Mouse (Mus musculus) gastrocnemius, adult 18-20 months (tissue): ENCODE data around the gene Smco4. TPM values are rescaled to one million over a fixed set of nuclear protein-coding genes. Genes with fewer than 3 reads are reported as not detected.
"Not testable (repeated sequence)": the region's sequence is repeated elsewhere in the genome, so short reads cannot be mapped to it uniquely, and the experiment has no call there.

Experiments
- DNase-seq: peaks from one replicate; pipeline ENCODE4 v3.0.0; 2021; ENCODE audit warnings: low spot score
- total RNA-seq, 2 experiments: library from RNA; stranded (reverse); gene quantifications; 2 replicates each; pipeline ENCODE4 v1.2.3; 2021

Gene Smco4
- total RNA-seq, 2 experiments from 2014 or later, result 9.3 to 9.5 TPM

DNA sequence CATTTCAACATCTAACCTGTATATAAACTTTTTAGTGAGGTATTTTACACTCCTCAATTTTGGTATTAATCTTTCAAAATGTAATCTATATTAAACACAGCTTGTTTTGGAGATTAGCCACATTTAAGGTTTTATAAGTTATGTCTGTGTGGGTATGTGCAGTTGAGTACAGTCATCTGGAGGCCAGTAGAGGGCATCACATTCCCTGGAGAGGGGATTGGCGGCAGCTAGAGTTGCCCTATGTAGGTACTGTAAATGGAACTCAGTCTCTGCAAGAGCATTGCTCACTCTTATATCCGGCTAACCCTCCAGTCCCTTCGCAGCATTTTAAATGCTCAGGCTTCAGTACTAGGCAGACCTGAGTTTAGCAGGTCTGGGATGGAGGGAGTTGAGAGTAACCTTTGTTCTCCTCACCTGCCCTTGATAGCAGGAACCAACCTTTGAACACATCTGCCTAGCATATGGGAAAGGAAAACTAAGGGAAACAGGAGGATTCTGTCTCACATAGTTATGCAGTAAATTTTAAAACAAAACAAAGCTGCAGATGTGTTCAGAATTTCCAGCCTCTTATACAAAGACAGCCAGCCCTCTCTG, 44.3 kb downstream of the Smco4 start:
- DNase-seq, result no peak

DNA sequence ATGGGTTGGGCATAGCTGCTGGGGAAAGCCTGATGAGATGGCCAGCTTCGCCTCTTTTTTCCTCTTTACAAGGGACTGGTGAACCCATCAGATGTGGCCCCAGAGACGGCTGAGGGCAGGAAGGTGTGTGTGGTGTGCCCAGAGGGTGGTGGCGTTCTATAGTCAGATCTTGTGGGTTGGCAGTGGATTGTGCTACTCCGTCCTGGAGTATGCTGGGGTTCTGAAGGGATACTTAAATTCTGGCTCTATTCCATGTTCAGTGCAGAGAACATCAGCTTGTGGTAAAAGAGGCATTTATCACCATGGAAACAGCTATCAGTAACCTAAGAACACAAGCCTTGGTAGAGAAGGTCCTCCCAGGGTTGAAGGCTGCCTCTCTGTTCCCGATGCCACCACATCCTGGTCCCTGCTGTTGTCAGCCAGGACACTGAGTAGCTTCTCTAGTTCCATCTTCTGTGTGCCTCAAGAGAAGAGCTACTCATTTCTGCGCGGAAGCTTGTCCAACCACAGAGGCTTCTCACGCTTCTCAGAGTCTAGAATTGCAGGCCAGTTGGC, 45.8 kb downstream of the Smco4 start:
- DNase-seq, result no peak

DNA sequence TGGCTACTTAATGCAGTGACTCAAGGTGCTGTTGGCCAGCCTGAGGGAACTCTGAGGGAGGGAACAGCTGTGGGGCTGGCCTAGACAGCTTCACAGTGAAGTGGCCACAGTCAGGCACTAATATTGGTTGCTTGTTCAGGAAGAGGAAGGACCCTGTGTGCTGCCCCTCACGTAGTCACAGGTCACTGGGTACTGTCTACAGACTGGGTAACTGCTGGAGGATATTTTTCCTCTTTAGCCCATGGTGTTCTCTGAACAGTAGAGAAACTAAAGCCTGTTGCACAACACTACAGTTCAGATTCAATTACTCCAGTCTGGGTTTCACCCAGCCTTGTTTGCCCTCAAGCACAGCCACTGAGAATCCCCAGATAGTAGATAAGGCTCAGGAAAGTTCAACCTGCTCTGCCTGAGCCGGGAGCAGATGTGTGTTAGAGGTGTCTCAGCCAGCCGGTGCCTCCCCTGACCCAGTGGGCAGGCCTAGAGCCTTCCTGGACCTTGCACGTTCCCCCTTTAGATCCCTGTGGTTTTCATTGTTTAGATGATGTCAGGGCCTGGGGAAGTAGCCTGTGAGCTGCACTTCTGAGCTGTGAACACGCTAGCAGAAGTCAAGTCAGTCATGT, 48.6 kb downstream of the Smco4 start:
- no peak for DNase-seq

DNA sequence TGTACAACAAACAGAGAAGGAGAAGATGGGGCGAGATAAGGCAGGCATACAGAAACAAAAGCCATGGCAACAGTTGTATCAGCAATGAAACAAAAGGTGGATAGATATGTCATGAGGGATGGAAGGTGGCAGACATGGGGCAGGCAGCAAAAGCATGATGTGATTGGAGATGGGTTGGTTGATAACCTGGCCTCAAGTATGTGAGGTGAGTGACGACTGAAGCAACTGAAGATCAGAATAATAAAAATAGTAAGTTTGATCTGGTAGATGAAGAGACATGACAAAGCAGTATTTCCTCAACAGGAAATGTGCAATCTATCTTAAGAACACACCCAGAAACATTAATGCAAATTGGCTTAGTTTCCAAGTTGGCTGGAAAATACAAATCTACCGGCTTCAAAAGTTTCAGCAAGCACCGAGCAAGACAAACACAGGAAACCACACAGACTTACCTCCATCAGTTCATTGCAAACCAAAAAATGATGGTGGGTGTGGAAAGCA, 57.3 kb downstream of the Smco4 start:
- DNase-seq, result no peak

DNA sequence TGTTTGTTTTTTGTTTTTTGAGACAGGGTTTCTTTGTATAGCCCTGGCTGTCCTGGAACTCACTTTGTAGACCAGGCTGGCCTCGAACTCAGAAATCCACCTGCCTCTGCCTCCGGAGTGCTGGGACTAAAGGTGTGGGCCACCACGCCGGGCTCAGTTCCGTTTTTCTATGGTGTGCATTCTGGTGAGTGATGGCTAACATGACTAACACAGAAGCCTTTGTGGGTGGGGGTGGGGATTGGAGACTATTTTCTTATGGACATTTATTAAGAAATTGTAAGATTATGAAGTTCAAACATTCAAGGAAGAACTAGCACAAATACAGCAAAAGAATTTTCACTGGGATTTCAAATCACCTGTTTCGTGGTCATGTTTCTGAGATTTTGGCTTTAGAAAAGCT, 57.8 kb downstream of the Smco4 start:
- not testable (repeated sequence) for DNase-seq

DNA sequence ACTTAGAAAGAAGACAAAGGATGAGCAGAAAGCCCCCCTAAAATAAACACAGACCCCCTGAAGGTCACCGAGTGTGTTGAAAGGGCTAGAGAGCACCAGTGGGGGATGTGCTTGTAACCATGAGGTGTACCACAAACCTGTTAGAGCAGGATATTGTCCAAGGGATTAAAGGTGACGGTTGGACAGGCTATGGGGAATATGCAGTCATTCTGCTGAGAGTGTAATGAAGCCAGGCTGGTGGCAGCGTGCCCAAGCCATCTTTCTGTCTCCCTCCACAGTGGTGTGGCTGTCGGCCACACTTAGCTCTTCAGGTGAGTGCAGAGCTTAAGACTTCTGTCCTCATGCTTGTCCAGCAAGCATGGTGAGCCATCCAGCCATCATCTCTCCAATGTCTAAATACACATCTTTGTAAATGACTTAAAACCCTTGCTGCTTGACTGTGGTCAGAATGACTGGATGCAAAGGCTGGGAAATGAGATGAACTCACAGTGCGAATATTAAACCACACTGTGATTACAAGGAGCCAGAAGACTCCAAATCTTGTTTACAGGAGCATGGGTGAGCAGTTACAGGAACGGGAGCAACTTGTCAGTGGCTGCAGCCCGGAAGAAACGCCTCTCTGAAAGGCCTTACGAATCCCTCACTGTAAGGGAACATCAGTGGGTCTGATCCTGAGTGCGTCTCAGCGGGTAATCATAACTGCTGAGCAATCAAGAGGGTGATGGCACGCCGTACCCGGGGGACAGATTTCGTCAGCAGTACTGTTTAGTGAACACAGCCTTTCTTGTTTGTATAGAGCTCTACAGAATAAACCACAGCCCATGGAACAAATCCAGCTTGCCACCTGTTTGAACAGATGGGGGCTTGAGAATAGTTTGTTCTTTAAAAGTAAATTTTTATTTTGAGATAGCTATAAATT, 59.0 kb downstream of the Smco4 start:
- DNase-seq, result no peak

DNA sequence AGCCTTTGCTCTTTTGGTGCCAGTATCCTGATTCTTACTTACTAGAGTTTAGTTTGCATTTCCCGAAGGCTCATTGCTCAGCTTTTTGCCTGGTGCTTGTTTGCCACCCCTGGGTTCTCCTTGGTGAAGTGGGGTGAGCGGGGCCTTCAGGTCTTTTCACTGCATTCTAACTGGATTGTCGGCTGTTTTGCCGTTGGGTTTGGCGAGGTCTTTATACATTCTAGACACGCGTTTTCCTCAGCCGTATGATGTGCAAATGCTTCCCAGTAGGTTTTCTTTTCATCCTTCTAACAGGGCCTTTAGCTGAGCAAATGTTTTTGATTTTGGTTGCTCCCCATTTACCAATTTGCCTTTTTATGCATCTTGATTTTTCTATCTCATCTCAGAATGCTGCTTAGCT, 60.1 kb downstream of the Smco4 start:
- DNase-seq, result no peak

DNA sequence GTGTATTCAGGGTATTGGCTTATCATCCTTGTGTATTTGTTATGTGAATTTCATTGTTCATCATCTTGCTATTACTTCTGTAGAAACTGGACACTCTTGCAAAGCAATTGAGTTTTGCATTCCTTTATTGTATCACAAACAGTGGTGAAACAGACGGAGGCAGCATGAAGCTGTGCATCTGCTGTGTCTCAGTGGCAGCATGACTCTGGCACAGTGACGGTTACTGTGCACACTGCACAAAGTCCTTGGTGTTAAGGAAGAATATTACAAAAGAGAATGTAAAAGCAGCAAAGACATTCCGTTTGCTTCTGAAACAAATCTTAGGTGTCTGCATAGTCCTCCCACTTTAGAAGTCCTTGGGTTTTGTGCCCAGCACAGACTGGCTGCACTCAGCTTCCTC, 67.2 kb downstream of the Smco4 start:
- no peak for DNase-seq

DNA sequence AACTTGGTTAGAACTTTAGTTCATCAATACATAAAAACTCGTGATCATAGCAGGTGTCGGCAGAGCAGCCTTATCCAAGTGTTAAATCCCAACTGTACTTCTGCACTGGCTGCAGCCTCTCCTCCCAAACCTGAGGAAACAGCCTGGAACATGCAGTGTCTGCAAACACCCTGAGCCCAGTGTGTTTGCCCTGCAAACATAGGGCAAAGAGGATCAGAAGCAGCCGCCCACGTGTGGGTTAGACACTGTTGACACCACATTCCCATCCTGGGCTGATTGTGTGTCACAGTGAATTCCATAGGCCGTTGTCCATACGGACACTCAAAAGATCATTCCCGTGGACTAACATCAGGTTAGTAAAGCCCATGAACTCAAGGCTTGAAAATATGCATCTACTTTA, 69.1 kb downstream of the Smco4 start:
- DNase-seq, result no peak

DNA sequence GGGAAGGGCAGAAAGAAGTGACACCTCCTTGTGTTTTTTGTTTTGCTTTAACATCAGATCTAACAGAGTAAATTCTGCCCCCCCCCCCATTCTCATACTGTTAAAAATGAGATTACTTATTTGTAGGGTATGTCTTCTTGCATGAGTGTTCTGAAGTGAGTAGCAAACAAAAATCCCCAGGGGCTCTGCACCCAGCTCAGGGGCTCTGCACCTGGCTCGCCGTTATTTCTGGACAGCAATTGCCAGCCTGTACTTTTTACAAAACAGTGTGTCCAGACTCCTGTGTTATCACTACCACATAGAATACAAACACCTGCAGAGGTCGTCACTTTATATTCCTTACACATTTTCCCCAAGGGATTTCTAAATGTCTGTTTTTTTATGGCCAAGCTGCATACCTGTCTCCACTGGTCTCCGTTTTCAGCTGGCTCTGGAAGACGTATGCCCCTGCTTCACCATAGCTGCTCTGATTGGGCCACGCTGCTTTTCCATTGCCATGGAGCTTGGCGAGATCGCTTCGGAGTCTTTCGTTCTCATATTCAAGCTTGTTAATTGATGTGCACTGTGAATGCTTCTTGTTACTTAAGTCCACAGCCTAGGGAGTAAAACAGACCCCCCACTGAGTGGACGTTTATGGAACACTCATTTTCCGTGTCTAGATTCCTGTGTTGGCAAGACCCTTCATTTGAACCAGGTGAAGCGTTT, 81.7 kb downstream of the Smco4 start:
- DNase-seq, result no peak

DNA sequence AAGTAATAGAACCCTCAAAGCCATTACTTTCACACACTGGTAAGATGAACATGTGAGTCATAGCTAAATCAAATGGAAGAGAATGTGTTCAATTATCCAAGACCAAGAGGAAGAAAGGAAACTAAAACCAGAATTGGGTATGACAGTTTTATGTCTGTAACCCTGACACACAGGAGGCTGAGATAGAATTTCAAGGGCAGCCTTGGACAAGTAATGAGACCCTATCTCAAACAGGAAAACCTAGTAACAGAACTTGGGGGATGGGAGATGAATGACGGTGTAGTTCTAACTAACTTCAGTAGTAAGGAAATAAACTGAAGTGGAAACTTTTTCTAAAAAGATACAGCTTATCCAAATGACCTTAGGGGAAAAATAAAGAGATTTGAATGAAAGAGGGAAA, 85.2 kb downstream of the Smco4 start:
- DNase-seq, result no peak

DNA sequence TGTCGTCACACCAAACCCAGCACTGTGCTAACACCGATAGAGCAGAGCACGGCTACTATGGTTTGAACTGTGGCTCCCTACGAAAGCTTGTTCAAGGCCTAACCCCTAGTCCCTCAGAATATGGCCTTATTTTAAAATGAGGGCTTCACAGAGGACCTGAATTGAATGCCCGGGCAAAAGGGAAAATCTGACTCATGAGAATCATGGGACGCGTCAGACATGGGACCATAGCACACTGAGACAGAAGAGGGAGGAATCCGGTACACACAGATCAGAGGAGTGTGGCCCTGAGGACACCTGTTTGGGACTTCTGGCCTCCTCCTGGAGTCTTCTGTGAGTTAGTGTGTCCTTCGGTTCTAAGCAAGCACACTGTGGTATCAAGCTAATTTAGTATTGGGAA, 85.7 kb downstream of the Smco4 start:
- no peak for DNase-seq

DNA sequence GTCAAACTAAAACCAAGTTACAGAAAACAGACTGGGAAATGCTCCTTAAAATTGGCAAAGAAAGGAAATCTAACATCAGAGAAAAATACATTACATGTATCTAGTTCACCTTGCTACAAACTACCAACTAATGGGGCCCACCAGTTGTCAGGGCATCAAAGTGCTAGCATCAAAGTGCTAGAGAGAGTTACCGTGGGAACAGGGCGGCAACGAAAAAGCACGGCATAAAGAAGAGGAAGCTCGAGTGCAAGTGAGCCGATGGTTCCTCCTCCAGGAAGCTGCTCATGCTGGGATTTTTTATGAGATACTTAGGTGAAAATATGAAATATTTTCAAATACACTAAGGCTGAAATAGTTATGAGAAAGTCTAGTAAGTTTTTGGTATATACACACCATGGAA, 86.9 kb downstream of the Smco4 start:
- no peak for DNase-seq

DNA sequence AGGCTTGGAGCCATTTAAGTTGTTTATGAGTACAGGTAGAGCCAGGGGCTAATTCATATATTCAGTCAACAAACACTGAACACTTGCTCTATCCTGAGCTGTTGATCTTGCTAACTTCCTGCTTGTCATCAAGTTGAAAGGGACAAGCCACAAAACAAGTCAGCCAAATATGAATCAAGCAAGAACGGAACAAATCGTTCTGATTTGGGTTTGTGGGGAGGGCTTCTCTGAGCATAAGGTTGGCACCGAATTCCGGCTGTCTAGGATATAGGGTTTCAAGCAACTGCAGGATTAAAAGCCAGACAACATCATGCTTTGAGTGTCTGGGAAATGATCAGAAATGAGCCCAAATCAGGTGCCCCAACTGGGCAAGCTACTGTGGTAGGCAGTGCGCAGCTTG, 88.8 kb downstream of the Smco4 start:
- no peak for DNase-seq

DNA sequence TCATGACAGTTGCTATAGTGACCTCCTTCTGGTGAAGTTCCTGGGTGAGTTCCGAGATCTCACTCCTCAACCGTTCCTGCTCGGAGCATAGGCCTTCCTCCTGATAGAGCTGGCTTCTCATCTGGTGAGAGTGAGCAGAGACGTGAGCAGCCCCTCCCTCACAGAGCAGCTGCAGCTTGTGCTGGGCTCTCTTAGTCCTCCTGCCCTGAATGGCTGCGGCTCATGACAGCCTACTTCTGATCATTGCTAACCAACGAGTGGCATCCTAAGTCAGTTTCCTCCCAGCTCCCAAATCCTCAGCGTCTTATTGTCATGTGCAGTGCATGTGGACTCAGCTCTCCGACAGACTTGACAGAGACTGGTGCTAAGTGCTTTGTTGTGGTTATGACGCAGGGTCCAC, 91.0 kb downstream of the Smco4 start:
- no peak for DNase-seq

DNA sequence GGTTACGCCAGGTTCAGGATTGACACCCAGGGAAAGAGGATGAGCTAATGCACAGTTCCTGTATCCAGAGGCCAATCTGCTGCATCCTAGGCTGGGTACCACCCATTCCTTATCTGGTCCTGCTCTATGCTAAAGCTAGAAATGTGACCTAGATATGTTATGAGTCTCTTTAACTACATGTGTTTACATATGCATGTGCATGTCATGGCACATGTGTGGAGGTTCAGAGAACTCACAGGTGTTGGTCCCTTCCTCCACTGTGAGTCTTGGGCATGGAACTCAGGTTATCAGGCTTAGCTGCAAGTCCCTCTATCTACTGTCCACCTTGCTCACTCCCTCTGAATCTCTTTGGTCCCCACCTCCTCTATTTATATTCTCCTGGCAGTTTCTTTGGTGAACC, 92.7 kb downstream of the Smco4 start:
- DNase-seq, result no peak

DNA sequence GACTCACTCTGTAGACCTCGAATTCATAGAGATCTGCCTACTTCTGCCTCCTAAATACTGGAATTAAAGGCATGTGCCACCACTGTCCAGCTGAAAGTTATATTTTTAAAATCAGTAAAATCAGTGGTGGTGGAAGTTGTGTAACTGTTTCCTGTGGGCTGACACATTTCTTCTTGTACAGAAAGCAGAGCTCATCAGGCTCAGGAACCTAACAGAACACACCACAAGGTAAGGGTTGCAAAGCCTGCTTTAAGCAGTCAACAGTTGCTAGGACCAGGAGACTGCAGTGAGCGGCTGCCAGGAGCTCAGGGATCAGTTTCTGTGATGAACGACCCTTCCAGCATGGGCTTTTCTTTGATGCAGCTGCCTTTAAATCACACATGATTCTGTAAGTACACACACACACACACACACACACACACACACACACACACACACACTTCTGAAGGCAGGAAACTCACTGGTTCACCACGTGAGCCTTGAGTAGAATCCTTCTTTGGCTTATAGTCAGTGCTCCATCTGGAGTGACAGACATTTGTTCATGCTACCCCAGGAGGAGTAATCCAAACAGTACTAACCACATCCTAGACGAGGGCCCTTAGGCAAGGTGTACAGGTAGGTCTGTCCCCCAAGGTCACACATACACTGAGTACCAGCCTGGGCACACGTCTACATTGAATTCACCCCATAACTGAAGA, 94.1 kb downstream of the Smco4 start:
- no peak for DNase-seq

DNA sequence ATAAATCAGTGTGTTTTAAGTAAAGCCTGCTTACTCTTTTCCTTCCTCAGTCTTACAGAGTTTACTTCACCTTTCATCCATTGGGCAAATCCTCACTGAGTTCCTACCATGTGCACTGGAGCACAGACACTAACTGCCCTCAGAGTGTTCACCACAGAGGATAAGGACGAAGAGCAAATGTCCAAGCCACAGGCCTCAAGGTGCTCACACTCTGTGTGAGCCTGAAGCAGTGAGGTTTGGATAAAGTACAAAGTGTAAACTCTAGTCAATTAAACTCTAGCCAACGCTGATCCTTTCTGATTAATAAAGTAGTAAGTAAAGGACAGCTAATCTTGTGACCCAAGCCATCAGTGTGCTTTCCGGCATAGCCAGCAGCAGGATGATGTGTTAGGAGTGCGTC, 100.9 kb downstream of the Smco4 start:
- DNase-seq, result no peak
